Mouse (Mus musculus) erythroblast, embryonic 14.5 days (primary cell): Measurements from ENCODE around the gene C3ar1. TPM values are rescaled to one million over a fixed set of nuclear protein-coding genes. Genes with fewer than 3 reads are reported as not detected.

Experiments used
- H3K27me3 ChIP-seq: 2 replicates; pipeline ENCODE4 v1.6.1; 2012; ENCODE audit warnings: inconsistent platforms; ENCODE audit not compliant: control insufficient read depth
- H3K36me3 ChIP-seq: 2 replicates; pipeline ENCODE4 v1.6.1; 2012; ENCODE audit warnings: mild to moderate bottlenecking, inconsistent platforms; ENCODE audit not compliant: control insufficient read depth
- H3K4me1 ChIP-seq: 2 replicates; pipeline ENCODE4 v1.6.1; 2012; ENCODE audit warnings: inconsistent platforms; ENCODE audit not compliant: control insufficient read depth
- H3K4me3 ChIP-seq: replicated peaks from 2 replicates; pipeline ENCODE3; 2012; ENCODE audit warnings: moderate library complexity, mild to moderate bottlenecking, inconsistent platforms
- H3K9me3 ChIP-seq: 2 replicates; pipeline ENCODE4 v1.6.1; 2012; ENCODE audit warnings: low read length, inconsistent platforms, mixed read lengths; ENCODE audit not compliant: control insufficient read depth
- GATA1 ChIP-seq: IDR thresholded peaks from 2 replicates; pipeline ENCODE4 v1.6.1; 2012; ENCODE audit warnings: low read length, inconsistent platforms, mixed read lengths
- TAL1 ChIP-seq: IDR thresholded peaks from 3 replicates; pipeline ENCODE4 v1.6.1; 2012; ENCODE audit warnings: low read length, inconsistent platforms, mixed read lengths
- polyA plus RNA-seq: library from polyadenylated mRNA; stranded (reverse); fragments of >175 nt; gene quantifications from 2 replicates; pipeline ENCODE4 v1.2.3, GENCODE M21; 2012

Gene C3ar1
- polyA plus RNA-seq, 1 experiment: not detected

GRCm38 (mm10) chr6:122837539-122837938 is 18.4 kb downstream of the C3ar1 start:
- H3K36me3 ChIP-seq: peaks cover 79% of the 10 kb centered on the region
- no peaks in the 10 kb centered on the region for H3K9me3 ChIP-seq
- H3K4me3 ChIP-seq: no peak overlapping the region
- H3K27me3 ChIP-seq: no peaks in the 10 kb centered on the region
- TF ChIP-seq GATA1: no peak
- TF ChIP-seq TAL1: no peak
- H3K4me1 ChIP-seq: no peaks in the 10 kb centered on the region; the same call in 1 of the 2 replicates

DNA sequence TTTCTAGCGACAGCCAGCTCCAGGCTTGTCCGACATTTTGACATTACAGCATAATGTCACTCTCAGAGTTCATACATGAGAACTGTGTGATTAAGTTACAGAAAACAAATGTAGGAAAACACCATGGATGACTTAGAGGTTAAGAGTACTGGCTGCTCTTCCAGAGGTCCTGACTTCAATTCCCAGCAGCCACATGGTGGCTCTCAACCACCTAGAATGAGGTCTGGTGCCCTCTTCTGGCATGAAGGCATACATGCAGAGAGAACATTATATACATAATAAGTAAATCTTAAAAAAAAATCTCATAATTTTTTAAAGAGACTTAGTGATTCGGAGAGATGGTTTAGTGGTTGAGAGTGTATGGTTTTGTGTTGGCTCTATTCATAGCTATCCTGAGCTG is 19.0 kb downstream of the C3ar1 start:
- no peak for TF ChIP-seq TAL1
- no peak for TF ChIP-seq GATA1
- Histone ChIP-seq H3K4me3 (no peak overlapping the region), H3K9me3 (no peaks in the 10 kb centered on the region), H3K36me3 (peaks cover 76% of the 10 kb centered on the region), H3K27me3 (no peaks in the 10 kb centered on the region), H3K4me1 (no peaks in the 10 kb centered on the region; the same call in 1 of the 2 replicates)

DNA sequence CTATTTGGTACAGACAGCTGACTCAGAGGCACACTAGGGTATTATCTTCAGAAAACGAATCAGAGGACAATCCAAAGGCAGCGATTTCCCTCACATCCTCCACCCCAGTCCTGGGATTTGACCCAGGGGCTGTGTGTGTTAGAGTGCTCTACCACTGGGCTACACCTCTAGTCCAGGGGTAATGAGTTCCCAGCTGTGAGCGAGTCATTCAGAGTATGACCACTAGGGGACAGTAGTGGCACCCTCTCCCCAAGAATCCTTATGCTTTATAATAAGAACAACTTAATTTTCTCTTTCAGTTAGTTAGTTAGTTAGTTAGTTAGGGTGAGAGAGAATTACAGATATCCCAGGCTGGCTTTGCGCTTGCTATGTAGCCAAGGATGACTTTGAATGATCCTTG is 21.6 kb downstream of the C3ar1 start:
- H3K36me3 ChIP-seq: peaks cover 69% of the 10 kb centered on the region
- H3K4me3 ChIP-seq: no peak overlapping the region
- no peaks in the 10 kb centered on the region for H3K9me3 ChIP-seq
- no peaks in the 10 kb centered on the region for H3K27me3 ChIP-seq
- H3K4me1 ChIP-seq: no peaks in the 10 kb centered on the region; the same call in 1 of the 2 replicates
- TF ChIP-seq TAL1: no peak
- TF ChIP-seq GATA1: no peak

DNA sequence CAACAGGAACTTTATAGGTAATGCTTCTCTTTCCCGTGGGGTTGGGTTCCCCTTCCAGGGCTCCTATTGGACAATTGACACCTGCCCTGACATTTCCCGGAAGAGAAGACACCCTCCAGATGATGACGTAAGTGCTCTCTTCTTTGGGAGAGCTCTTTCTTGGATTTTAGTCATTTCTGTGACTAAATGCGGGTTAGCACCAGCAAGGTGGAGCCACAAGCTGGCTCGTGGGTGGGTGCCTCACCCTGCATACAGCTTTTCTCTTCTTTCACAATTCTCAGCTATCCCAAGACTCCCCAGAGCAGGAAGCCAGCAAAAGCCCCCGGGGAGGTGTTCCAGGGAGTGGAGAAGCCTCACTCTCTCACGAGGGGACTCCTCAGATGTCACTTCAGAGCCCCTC is 23.1 kb downstream of the C3ar1 start:
- peaks cover 65% of the 10 kb centered on the region for H3K36me3 ChIP-seq
- no peak overlapping the region for H3K4me3 ChIP-seq
- no peak for TF ChIP-seq GATA1
- H3K9me3 ChIP-seq: no peaks in the 10 kb centered on the region
- H3K4me1 ChIP-seq: peaks cover 5% of the 10 kb centered on the region
- H3K27me3 ChIP-seq: no peaks in the 10 kb centered on the region

GRCm38 (mm10) chr6:122828086-122828485 is 27.9 kb downstream of the C3ar1 start:
- Histone ChIP-seq H3K4me1 (peaks cover 44% of the 10 kb centered on the region), H3K36me3 (peaks cover 28% of the 10 kb centered on the region), H3K9me3 (no peaks in the 10 kb centered on the region), H3K27me3 (no peaks in the 10 kb centered on the region), H3K4me3 (no peak overlapping the region)
- TF ChIP-seq TAL1 (no peak), GATA1 (no peak)

DNA sequence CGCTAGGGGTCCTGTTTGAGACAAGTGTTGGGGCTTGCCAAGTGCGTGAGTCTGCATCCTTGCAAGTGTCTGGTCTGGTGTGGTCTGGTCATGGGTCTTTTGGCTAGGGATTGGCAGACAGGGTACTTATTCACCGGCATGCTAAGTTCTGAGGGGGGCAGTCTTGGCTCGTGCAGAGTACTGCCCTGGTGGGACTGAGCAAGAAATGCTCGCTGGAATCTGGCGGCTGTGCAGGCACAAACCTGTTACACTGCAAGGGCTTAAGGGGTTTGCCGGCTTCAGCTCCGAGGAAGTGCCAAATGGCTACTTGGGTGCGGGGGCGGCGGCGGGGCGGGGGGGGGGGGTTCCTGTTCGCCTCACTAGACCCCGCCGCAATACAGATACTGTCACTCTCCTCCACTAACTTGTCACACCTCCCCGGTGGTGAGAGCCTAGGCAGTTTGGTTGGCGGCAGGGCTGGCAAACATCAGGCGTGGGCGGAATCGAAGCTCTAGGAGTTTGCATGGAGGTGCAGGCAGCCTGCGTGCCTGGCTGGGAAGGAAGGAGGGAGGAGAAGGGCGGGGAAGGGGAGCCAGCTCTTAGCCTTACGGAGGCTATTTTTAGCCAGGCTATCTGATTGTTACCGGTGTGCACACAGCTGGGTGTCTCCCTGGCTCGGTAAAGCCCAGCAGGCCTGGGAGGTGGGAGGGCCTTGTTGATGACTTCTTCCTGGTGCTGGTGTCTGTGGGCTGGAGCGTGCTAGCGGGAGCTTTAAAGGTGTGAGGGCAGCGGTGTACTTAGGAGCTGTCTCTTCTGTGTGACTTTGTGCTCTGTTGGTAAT is 29.8 kb downstream of the C3ar1 start:
- no peaks in the 10 kb centered on the region for H3K9me3 ChIP-seq
- peak overlapping the region; percentile 62 for H3K4me3 ChIP-seq
- H3K27me3 ChIP-seq: peaks cover 14% of the 10 kb centered on the region
- peaks cover 59% of the 10 kb centered on the region for H3K4me1 ChIP-seq
- TF ChIP-seq GATA1 (peak; percentile 51; the same call in 1 of the 2 replicates), TAL1 (no peak)
- peaks cover 18% of the 10 kb centered on the region for H3K36me3 ChIP-seq

- Histone ChIP-seq H3K9me3 (no peaks in the 10 kb centered on the region), H3K27me3 (peaks cover 24% of the 10 kb centered on the region), H3K4me1 (peaks cover 69% of the 10 kb centered on the region), H3K4me3 (no peak overlapping the region), H3K36me3 (peaks cover 12% of the 10 kb centered on the region)
- TF ChIP-seq TAL1: no peak
- TF ChIP-seq GATA1: no peak
Measured at GRCm38 (mm10) chr6:122825166-122825565, 30.8 kb downstream of the C3ar1 start.

- Histone ChIP-seq H3K9me3 (no peaks in the 10 kb centered on the region), H3K4me1 (peaks cover 79% of the 10 kb centered on the region), H3K4me3 (no peak overlapping the region), H3K27me3 (peaks cover 29% of the 10 kb centered on the region), H3K36me3 (peaks cover 3% of the 10 kb centered on the region)
- TF ChIP-seq GATA1 (no peak), TAL1 (no peak)
Measured at GRCm38 (mm10) chr6:122824086-122824485, 31.9 kb downstream of the C3ar1 start.

GRCm38 (mm10) chr6:122821822-122822221 is 34.1 kb downstream of the C3ar1 start:
- H3K4me1 ChIP-seq: peaks cover 85% of the 10 kb centered on the region
- H3K36me3 ChIP-seq: no peaks in the 10 kb centered on the region; the same call in 1 of the 2 replicates
- H3K27me3 ChIP-seq: peaks cover 29% of the 10 kb centered on the region
- no peaks in the 10 kb centered on the region for H3K9me3 ChIP-seq
- TF ChIP-seq GATA1 (no peak), TAL1 (no peak)
- no peak overlapping the region for H3K4me3 ChIP-seq
